Mouse (Mus musculus) limb, embryonic 10.5 days (tissue): ENCODE data around the gene Hsdl2. TPM values are rescaled to one million over a fixed set of nuclear protein-coding genes. Genes with fewer than 3 reads are reported as not detected.

Experiments used
- DNase-seq: peaks from one replicate; pipeline ENCODE4 v3.0.0-alpha.2; 2017; ENCODE audit warnings: low spot score
- H3K27ac ChIP-seq: fragments of 300-500 bp; sonication (generic); 2 replicates; pipeline ENCODE4 v1.5.1; 2016; ENCODE audit warnings: mild to moderate bottlenecking
- H3K27me3 ChIP-seq: fragments of 300-500 bp; sonication (generic); 2 replicates; pipeline ENCODE4 v1.6.1; 2016; ENCODE audit warnings: low read depth, mild to moderate bottlenecking; ENCODE audit not compliant: poor library complexity, severe bottlenecking
- H3K36me3 ChIP-seq: fragments of 300-500 bp; sonication (generic); 2 replicates; pipeline ENCODE4 v1.6.1; 2016; ENCODE audit warnings: mild to moderate bottlenecking, moderate library complexity
- H3K4me1 ChIP-seq: fragments of 300-500 bp; sonication (generic); 2 replicates; pipeline ENCODE4 v1.6.1; 2016
- H3K4me3 ChIP-seq: fragments of 300-500 bp; sonication (generic); 2 replicates; pipeline ENCODE4 v1.5.1; 2016; ENCODE audit warnings: mild to moderate bottlenecking, moderate library complexity
- H3K9me3 ChIP-seq: fragments of 300-500 bp; sonication (generic); replicated peaks from 2 replicates; pipeline ENCODE4 v1.6.1; 2016; ENCODE audit warnings: mild to moderate bottlenecking
- whole genome bisulfite sequencing: fragments of 180-500 bp; shearing (Covaris S2); methylation state at CpG from one replicate; pipeline ENCODE4 v1.1.7; 2016; 5-methylcytosine and 5-hydroxymethylcytosine counted together
- polyA plus RNA-seq: library from polyadenylated mRNA; unstranded; fragments of >200 nt; fragmentation: Nextera tagmentation; extraction: Ambion mirVana; gene quantifications from 2 replicates; pipeline ENCODE4 v1.2.1, GENCODE M21; 2016

Gene Hsdl2
- polyA plus RNA-seq, 1 experiment from 2014 or later, result 15.3 TPM

DNA sequence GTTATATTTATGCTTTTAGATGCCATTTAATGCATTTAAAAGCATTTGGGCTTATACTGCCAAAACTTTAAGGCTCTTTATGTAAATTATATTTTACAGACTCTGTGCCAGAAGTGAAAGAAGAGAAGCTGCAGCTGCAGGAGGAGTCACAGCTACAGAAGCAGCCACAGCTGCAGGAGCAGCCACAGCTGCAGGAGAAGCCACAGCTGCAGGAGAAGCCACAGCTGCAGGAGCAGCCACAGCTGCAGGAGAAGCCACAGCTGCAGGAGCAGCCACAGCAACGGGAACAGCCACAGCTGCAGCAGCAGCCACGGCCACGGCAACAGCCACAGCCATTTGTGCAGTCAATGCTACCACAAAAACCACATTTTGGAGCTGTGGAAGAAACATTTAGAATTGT is 29.0 kb downstream of the Hsdl2 start:
- DNase-seq, result no peak
- Histone ChIP-seq H3K36me3 (0 out of 2 replicates have a peak, but pooled peaks cover 2% of the 10 kb centered on the region), H3K9me3 (no peaks in the 10 kb centered on the region), H3K27ac (no peak overlapping the region), H3K4me1 (no peaks in the 10 kb centered on the region), H3K4me3 (no peak overlapping the region), H3K27me3 (no peaks in the 10 kb centered on the region)
- WGBS, result 86% methylated on average over 3 of the region's 3 CpGs

GRCm38 (mm10) chr4:59614986-59615385 is 33.6 kb downstream of the Hsdl2 start:
- H3K9me3 ChIP-seq, result no peaks in the 10 kb centered on the region
- no peak overlapping the region for H3K27ac ChIP-seq
- no peaks in the 10 kb centered on the region for H3K27me3 ChIP-seq
- 42% methylated on average over 1 of the region's 1 CpGs for WGBS
- no peak for DNase-seq
- H3K36me3 ChIP-seq, result 0 out of 2 replicates have a peak, but pooled peaks cover 2% of the 10 kb centered on the region
- no peak overlapping the region for H3K4me3 ChIP-seq
- H3K4me1 ChIP-seq, result no peaks in the 10 kb centered on the region

GRCm38 (mm10) chr4:59619611-59620245 is 38.4 kb downstream of the Hsdl2 start:
- no peaks in the 10 kb centered on the region for H3K4me1 ChIP-seq
- no peak for DNase-seq
- no peak overlapping the region for H3K27ac ChIP-seq
- no peaks in the 10 kb centered on the region for H3K36me3 ChIP-seq
- H3K4me3 ChIP-seq, result no peak overlapping the region
- H3K27me3 ChIP-seq, result no peaks in the 10 kb centered on the region
- WGBS, result 93% methylated on average over 5 of the region's 5 CpGs
- H3K9me3 ChIP-seq, result no peaks in the 10 kb centered on the region

GRCm38 (mm10) chr4:59625676-59625997 is 44.3 kb downstream of the Hsdl2 start:
- H3K4me1 ChIP-seq, result peaks cover 33% of the 10 kb centered on the region
- H3K27me3 ChIP-seq, result no peaks in the 10 kb centered on the region
- H3K27ac ChIP-seq, result peak overlapping the region; percentile 96
- H3K36me3 ChIP-seq, result no peaks in the 10 kb centered on the region
- DNase-seq, result no peak
- H3K9me3 ChIP-seq, result no peaks in the 10 kb centered on the region
- WGBS, result 2% methylated on average over 18 of the region's 18 CpGs
- H3K4me3 ChIP-seq, result peak overlapping the region; percentile 92

DNA sequence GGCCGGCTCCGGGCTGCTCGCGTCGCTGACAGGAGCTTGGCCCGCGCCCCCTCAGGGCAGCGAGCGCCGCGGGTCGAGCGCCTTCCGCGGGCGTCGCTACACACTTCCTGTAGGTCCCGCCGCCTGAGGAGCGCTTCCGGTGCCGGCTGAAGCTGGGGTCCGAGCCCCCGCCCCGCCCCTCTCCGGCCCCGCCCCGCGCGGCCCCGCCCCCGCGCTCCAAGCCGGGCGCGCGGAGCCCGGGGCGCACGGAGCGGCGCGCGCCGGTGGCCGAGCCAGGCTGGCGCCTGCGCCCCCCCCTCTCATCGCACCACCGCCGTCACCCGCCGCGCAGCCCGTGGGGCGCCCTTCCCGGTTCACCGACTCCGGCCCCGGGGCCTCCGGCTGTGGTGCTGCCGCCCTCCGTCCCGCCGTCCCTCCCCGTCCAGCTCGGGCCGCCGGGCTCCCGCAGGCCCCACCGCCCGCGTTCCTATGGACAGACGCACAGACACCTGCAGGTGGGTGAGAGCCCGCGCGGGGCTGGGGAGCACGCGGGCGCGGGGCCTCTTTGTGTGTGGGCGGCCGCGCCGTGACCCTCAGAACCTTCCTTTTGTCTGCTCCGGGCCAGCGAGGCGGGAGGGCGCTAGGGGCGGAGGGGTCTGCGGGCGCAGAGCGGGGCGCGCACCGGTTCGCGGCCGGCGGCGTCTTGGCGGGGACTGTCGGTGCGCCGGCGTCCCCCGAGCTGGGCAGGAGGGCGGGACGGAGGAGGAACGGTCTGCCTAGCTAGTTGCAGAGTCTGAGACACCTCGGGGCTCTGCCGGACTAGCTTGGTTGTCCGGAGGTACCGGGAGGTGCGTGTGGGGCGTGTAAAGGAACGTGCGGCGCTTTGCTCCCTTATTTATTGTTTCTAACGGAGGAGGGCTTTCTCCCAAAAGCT is 44.9 kb downstream of the Hsdl2 start, which contains the start of gene E130308A19Rik:
Gene E130308A19Rik, plus strand, starts transcription at position 214 of the 913 bp plus-strand sequence.
- H3K27me3 ChIP-seq, result no peaks in the 10 kb centered on the region
- no peaks in the 10 kb centered on the region for H3K9me3 ChIP-seq
- WGBS, result under 1% methylated on average over 117 of the region's 120 CpGs
- H3K36me3 ChIP-seq, result no peaks in the 10 kb centered on the region
- H3K27ac ChIP-seq, result peak within 1 kb of the TSS; percentile 96
- peak within 1 kb of the TSS; percentile 92 for H3K4me3 ChIP-seq
- H3K4me1 ChIP-seq, result peaks cover 33% of the 10 kb centered on the region
- DNase-seq, result peak; percentile 91

- Histone ChIP-seq H3K36me3 (no peaks in the 10 kb centered on the region), H3K4me1 (peaks cover 35% of the 10 kb centered on the region), H3K9me3 (no peaks in the 10 kb centered on the region), H3K4me3 (no peak overlapping the region), H3K27ac (no peak overlapping the region), H3K27me3 (no peaks in the 10 kb centered on the region)
- WGBS, result 65% methylated on average over 4 of the region's 4 CpGs
- no peak for DNase-seq
Observed at GRCm38 (mm10) chr4:59628255-59628654, 46.9 kb downstream of the Hsdl2 start.

- WGBS, result 38% methylated on average over 7 of the region's 7 CpGs
- Histone ChIP-seq H3K4me3 (no peak overlapping the region), H3K27ac (no peak overlapping the region), H3K9me3 (no peaks in the 10 kb centered on the region), H3K36me3 (no peaks in the 10 kb centered on the region), H3K27me3 (no peaks in the 10 kb centered on the region), H3K4me1 (peaks cover 35% of the 10 kb centered on the region)
- DNase-seq, result no peak
Observed at GRCm38 (mm10) chr4:59629076-59629874, 47.9 kb downstream of the Hsdl2 start.

GRCm38 (mm10) chr4:59630122-59630521 is 48.8 kb downstream of the Hsdl2 start:
- no peaks in the 10 kb centered on the region for H3K36me3 ChIP-seq
- H3K9me3 ChIP-seq, result no peaks in the 10 kb centered on the region
- WGBS, result 73% methylated on average over 9 of the region's 9 CpGs
- peaks cover 35% of the 10 kb centered on the region for H3K4me1 ChIP-seq
- no peaks in the 10 kb centered on the region for H3K27me3 ChIP-seq
- no peak overlapping the region for H3K4me3 ChIP-seq
- H3K27ac ChIP-seq, result no peak overlapping the region
- DNase-seq, result no peak

DNA sequence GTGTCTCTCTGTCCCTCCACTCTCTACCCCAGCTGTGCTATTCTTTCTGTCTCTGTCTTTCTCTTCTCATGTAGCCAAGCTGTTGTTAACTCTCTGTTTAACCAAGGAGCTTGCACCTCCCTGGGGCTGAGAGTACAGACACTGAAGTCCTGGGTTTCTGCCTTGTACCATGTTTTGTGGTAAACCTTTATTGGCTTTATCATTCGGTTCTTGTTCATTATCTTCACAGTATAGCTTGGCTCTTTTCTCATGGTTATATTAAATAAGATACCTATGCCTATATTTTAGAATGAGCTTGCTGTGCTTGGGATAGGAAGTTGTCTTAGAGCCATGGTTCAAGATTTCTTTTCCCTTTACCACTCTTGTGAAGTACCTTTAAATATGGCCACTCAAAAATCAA is 53.2 kb downstream of the Hsdl2 start:
- DNase-seq, result no peak
- Histone ChIP-seq H3K27me3 (no peaks in the 10 kb centered on the region), H3K9me3 (no peaks in the 10 kb centered on the region), H3K36me3 (no peaks in the 10 kb centered on the region), H3K27ac (no peak overlapping the region), H3K4me1 (peaks cover 20% of the 10 kb centered on the region), H3K4me3 (no peak overlapping the region)
- WGBS, result 84% methylated on average over 1 of the region's 1 CpGs

GRCm38 (mm10) chr4:59639163-59639562 is 57.8 kb downstream of the Hsdl2 start:
- Histone ChIP-seq H3K4me1 (peaks cover 22% of the 10 kb centered on the region), H3K9me3 (no peaks in the 10 kb centered on the region), H3K4me3 (no peak overlapping the region), H3K27me3 (no peaks in the 10 kb centered on the region), H3K27ac (no peak overlapping the region), H3K36me3 (no peaks in the 10 kb centered on the region)
- no peak for DNase-seq

DNA sequence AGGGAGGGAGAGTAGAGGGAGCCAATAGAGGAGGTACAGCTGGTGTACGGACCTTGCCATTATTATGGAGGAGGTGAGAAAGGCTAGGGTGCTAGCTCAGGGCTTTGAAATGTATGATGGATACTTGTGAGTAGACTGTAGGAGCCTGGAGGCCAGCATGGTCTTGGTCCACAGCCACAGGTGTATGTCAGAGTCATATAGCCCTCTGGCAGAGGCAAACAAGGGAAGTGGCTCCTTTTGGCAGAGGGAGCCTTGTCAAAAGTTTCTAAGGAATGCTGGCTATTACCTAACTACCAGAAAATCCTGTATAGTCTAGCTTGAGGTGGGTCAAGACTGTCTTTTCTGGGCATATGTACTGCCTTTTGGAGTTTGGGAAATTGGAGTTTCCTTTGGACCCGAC is 59.4 kb downstream of the Hsdl2 start:
- Histone ChIP-seq H3K36me3 (no peaks in the 10 kb centered on the region), H3K4me1 (peaks cover 17% of the 10 kb centered on the region), H3K9me3 (no peaks in the 10 kb centered on the region), H3K4me3 (no peak overlapping the region), H3K27ac (no peak overlapping the region), H3K27me3 (no peaks in the 10 kb centered on the region)
- no peak for DNase-seq
- 80% methylated on average over 2 of the region's 2 CpGs for WGBS

DNA sequence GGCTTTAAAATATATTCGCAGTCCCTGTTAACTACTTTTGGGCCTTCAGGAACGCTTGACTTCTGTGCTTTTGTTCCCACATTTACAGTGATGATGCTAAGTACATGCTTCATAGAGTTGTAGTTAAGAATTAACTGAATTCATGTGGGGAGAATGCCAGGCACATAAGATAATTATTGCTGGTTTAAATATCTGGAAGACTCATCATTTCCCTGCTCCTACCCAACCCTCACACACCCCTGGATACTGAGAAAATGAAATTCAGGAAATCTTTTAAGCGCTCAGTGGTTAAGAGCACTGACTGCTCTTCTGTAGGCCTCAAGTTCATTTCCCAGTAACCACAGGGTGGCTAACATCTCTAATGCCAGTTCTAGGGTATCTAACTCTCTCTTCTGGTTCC is 60.7 kb downstream of the Hsdl2 start:
- Histone ChIP-seq H3K27me3 (no peaks in the 10 kb centered on the region), H3K4me1 (peaks cover 15% of the 10 kb centered on the region), H3K27ac (no peak overlapping the region), H3K4me3 (no peak overlapping the region), H3K9me3 (no peaks in the 10 kb centered on the region), H3K36me3 (no peaks in the 10 kb centered on the region)
- no peak for DNase-seq
- 92% methylated on average over 3 of the region's 3 CpGs for WGBS

DNA sequence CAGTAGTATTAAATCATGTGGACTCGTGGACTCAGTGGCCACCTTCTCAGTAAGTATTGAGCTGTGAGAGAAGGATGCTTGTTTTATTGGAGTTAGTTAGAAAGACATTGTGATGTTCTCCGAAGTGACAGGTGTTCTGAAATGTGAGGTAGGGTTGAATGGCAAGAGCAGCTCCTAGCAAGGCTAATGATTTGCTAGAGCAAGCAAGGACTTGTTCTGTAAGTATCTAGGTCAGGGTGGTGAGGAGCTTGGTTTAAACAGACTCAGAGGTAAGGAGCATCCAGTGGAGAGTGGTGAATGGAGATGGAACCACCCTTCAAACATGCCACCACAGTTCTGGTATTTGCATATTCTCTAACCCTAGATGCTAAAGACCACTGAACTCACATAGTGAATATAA is 61.3 kb downstream of the Hsdl2 start:
- no peaks in the 10 kb centered on the region for H3K9me3 ChIP-seq
- H3K36me3 ChIP-seq, result no peaks in the 10 kb centered on the region
- H3K4me3 ChIP-seq, result no peak overlapping the region
- 89% methylated on average over 2 of the region's 2 CpGs for WGBS
- H3K27ac ChIP-seq, result no peak overlapping the region
- peaks cover 15% of the 10 kb centered on the region for H3K4me1 ChIP-seq
- DNase-seq, result no peak
- H3K27me3 ChIP-seq, result no peaks in the 10 kb centered on the region
